Mouse (Mus musculus) liver, embryonic 14.5 days (tissue): ENCODE measurements around the gene Tyw1.

ENCODE experiments used
- CTCF ChIP-seq: IDR thresholded peaks from 2 replicates; pipeline ENCODE4 v1.5.1; 2016; ENCODE audit warnings: antibody characterized with exemption, low read depth, control low read depth
- EP300 ChIP-seq: IDR thresholded peaks from 2 replicates; pipeline ENCODE4 v1.6.1; 2016; ENCODE audit warnings: antibody characterized with exemption, low read depth

DNA sequence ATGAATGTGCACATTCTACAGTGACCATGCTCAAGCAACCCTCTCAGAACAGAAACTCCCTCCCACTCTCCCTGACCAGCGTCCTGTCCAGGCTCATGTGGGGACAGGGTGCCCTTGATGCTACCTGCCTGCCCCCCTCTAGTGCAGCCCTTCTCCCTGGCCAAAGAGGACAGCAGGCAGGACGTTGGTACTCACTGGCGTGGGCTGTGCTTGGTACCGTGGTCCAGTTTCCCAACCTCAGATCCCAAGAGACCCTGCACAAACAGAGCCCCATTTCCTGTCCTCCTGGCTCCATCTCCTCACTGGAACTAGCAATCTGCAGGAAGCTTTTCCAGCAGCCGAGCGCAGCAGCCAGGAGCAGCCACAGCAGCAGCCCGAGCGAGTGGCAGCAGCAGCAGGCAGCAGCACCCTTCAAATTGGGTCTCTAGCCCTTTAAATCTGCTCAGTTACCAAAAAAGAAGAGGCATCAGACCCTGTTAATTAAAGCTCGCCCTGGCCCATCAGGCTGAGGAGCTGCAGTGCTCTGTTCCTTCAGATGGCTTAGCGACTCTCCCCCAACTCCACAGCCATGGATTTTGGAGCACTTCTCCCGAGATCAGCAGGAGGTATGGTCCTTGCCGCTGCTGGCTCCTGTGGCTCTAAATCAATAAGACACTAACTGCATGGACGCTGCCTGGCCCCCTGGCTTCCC is 128.9 kb downstream of the Tyw1 start, which contains the start of gene A330070K13Rik:
- TF ChIP-seq EP300: no peak
- TF ChIP-seq CTCF: no peak
